Mouse (Mus musculus) midbrain, embryonic 14.5 days (tissue): ENCODE measurements around the gene Gopc. TPM values are rescaled to one million over a fixed set of nuclear protein-coding genes. Genes with fewer than 3 reads are reported as not detected.
"Not testable (repeated sequence)": the region's sequence is repeated elsewhere in the genome, so short reads cannot be mapped to it uniquely, and the experiment has no call there.

Source experiments
- ATAC-seq: fragments of 200-750 bp; cut with Nextera tagmentation; 2 replicates; pipeline ENCODE4 v1.8.0; 2017; ENCODE audit warnings: moderate number of reproducible peaks, moderate library complexity; ENCODE audit not compliant: low FRiP score, low TSS enrichment
- DNase-seq: peaks from one replicate; pipeline ENCODE4 v3.0.0-alpha.2; 2015
- H3K27ac ChIP-seq: fragments of 300-500 bp; sonication (generic); replicated peaks from 2 replicates; pipeline ENCODE4 v1.5.1; 2014; ENCODE audit warnings: mild to moderate bottlenecking, low read depth, low read length, moderate library complexity
- H3K27me3 ChIP-seq: fragments of 300-500 bp; sonication (generic); 2 replicates; pipeline ENCODE4 v1.6.1; 2014; ENCODE audit warnings: low read length, control low read depth, mixed read lengths; ENCODE audit not compliant: control insufficient read depth, insufficient read depth
- H3K36me3 ChIP-seq: fragments of 300-500 bp; sonication (generic); 2 replicates; pipeline ENCODE4 v1.6.1; 2014; ENCODE audit warnings: low read length, control low read depth; ENCODE audit not compliant: control insufficient read depth, insufficient read depth
- H3K4me1 ChIP-seq: fragments of 300-500 bp; sonication (generic); 2 replicates; pipeline ENCODE4 v1.6.1; 2014; ENCODE audit warnings: mild to moderate bottlenecking, antibody characterized with exemption, low read length, control low read depth; ENCODE audit not compliant: control insufficient read depth, insufficient read depth
- H3K4me2 ChIP-seq: fragments of 300-500 bp; sonication (generic); 2 replicates; pipeline ENCODE4 v1.6.1; 2014; ENCODE audit warnings: mild to moderate bottlenecking, low read length, moderate library complexity
- H3K4me3 ChIP-seq: fragments of 300-500 bp; sonication (generic); replicated peaks from 2 replicates; pipeline ENCODE4 v1.5.1; 2014; ENCODE audit warnings: low read depth, low read length
- H3K9ac ChIP-seq: fragments of 300-500 bp; sonication (generic); replicated peaks from 2 replicates; pipeline ENCODE4 v1.6.1; 2014; ENCODE audit warnings: mild to moderate bottlenecking, low read length, moderate library complexity
- H3K9me3 ChIP-seq: fragments of 300-500 bp; sonication (generic); 2 replicates; pipeline ENCODE4 v1.6.1; 2016; ENCODE audit warnings: low read length, control low read depth, mixed read lengths; ENCODE audit not compliant: control insufficient read depth
- WGBS: fragments of 180-500 bp; shearing (Covaris S2); extraction: QIAGEN DNeasy Blood & Tissue Kit; methylation state at CpG from one replicate; pipeline ENCODE4 v1.1.7; 2014; 5-methylcytosine and 5-hydroxymethylcytosine counted together
- polyA plus RNA-seq: library from polyadenylated mRNA; unstranded; fragments of >200 nt; fragmentation: Nextera tagmentation; extraction: Ambion mirVana; gene quantifications from 2 replicates; pipeline ENCODE4 v1.2.1, GENCODE M21; 2014

Gopc gene
- polyA plus RNA-seq, 1 experiment from 2014 or later = 24.5 TPM

GRCm38 (mm10) chr10:52298568-52298967 lies 83.4 kb downstream of the Gopc start:
- H3K9me3 ChIP-seq, H3K27me3 ChIP-seq, H3K36me3 ChIP-seq, H3K27ac ChIP-seq, H3K4me2 ChIP-seq, H3K4me1 ChIP-seq, H3K9ac ChIP-seq, DNase-seq, H3K4me3 ChIP-seq, ATAC-seq: not testable (repeated sequence)

- DNase-seq (no peak), ATAC-seq (no peak)
Measured at GRCm38 (mm10) chr10:52295934-52296333, 86.0 kb downstream of the Gopc start.

GRCm38 (mm10) chr10:52293921-52294577 lies 87.9 kb downstream of the Gopc start:
- H3K27me3 ChIP-seq = no peaks in the 10 kb centered on the region
- no peaks in the 10 kb centered on the region for H3K36me3 ChIP-seq
- 94% methylated on average over 4 of the region's 4 CpGs for WGBS
- DNase-seq (no peak), ATAC-seq (no peak)
- H3K4me3 ChIP-seq = no peak overlapping the region
- no peaks in the 10 kb centered on the region for H3K9me3 ChIP-seq
- no peaks in the 10 kb centered on the region for H3K4me1 ChIP-seq
- no peak overlapping the region for H3K27ac ChIP-seq
- no peak overlapping the region for H3K9ac ChIP-seq
- H3K4me2 ChIP-seq = no peak overlapping the region

More at GRCm38 (mm10) chr10:52295934-52296333, 86.0 kb downstream of the Gopc start:
- Histone ChIP-seq H3K4me3 (no peak overlapping the region), H3K9ac (no peak overlapping the region), H3K9me3 (no peaks in the 10 kb centered on the region), H3K27me3 (no peaks in the 10 kb centered on the region), H3K4me2 (no peak overlapping the region), H3K27ac (no peak overlapping the region), H3K36me3 (no peaks in the 10 kb centered on the region), H3K4me1 (no peaks in the 10 kb centered on the region)
- WGBS = 80% methylated on average over 2 of the region's 2 CpGs

GRCm38 (mm10) chr10:52292391-52292790 lies 89.5 kb downstream of the Gopc start:
- 65% methylated on average over 1 of the region's 1 CpGs for WGBS
- not testable (repeated sequence) for ATAC-seq, H3K27ac ChIP-seq

GRCm38 (mm10) chr10:52289261-52289660 lies 92.7 kb downstream of the Gopc start:
- Histone ChIP-seq H3K27ac (no peak overlapping the region), H3K9me3 (no peaks in the 10 kb centered on the region), H3K27me3 (no peaks in the 10 kb centered on the region), H3K4me3 (no peak overlapping the region), H3K4me2 (no peak overlapping the region), H3K9ac (no peak overlapping the region), H3K36me3 (no peaks in the 10 kb centered on the region), H3K4me1 (no peaks in the 10 kb centered on the region)
- ATAC-seq (no peak), DNase-seq (no peak)
- WGBS = 95% methylated on average over 3 of the region's 3 CpGs

More at GRCm38 (mm10) chr10:52292391-52292790, 89.5 kb downstream of the Gopc start:
- H3K4me3 ChIP-seq, H3K4me1 ChIP-seq, H3K36me3 ChIP-seq, DNase-seq, H3K9me3 ChIP-seq, H3K27me3 ChIP-seq, H3K9ac ChIP-seq, H3K4me2 ChIP-seq: not testable (repeated sequence)

GRCm38 (mm10) chr10:52287852-52288533 lies 93.9 kb downstream of the Gopc start:
- no peak for ATAC-seq
- H3K4me1 ChIP-seq = no peaks in the 10 kb centered on the region
- H3K4me3 ChIP-seq = no peak overlapping the region
- DNase-seq = peak; percentile 18
- H3K36me3 ChIP-seq = no peaks in the 10 kb centered on the region
- no peaks in the 10 kb centered on the region for H3K27me3 ChIP-seq
- H3K9me3 ChIP-seq = no peaks in the 10 kb centered on the region
- 71% methylated on average over 5 of the region's 5 CpGs for WGBS
- H3K27ac ChIP-seq = no peak overlapping the region
- H3K4me2 ChIP-seq = no peak overlapping the region
- no peak overlapping the region for H3K9ac ChIP-seq

Other genes with a start within 250 kb of the Gopc start
- gene Ros1, start 186.9 kb downstream of the Gopc start, polyA plus RNA-seq = not detected in 2 replicates
- gene Dcbld1, start 148.5 kb downstream of the Gopc start, polyA plus RNA-seq = 13.2 and 15.8 TPM in 2 replicates
- not detected in 2 replicates for gene Gm26741, start 23.4 kb downstream of the Gopc start, polyA plus RNA-seq
- not detected in 2 replicates for gene Nepn, start 6.8 kb upstream of the Gopc start, polyA plus RNA-seq
- 23.0 and 23.5 TPM in 2 replicates for gene Nus1, start 35.4 kb upstream of the Gopc start, polyA plus RNA-seq